Mouse (Mus musculus) frontal cortex, postnatal 14 days (tissue): ENCODE measurements around the gene Lrrc74a.

ENCODE experiments used
- DNase-seq, 2 experiments: peaks; one replicate each; pipeline ENCODE4 v3.0.0; 2022; ENCODE audit warnings: low spot score in 2 of 2

Lrrc74a gene

DNA sequence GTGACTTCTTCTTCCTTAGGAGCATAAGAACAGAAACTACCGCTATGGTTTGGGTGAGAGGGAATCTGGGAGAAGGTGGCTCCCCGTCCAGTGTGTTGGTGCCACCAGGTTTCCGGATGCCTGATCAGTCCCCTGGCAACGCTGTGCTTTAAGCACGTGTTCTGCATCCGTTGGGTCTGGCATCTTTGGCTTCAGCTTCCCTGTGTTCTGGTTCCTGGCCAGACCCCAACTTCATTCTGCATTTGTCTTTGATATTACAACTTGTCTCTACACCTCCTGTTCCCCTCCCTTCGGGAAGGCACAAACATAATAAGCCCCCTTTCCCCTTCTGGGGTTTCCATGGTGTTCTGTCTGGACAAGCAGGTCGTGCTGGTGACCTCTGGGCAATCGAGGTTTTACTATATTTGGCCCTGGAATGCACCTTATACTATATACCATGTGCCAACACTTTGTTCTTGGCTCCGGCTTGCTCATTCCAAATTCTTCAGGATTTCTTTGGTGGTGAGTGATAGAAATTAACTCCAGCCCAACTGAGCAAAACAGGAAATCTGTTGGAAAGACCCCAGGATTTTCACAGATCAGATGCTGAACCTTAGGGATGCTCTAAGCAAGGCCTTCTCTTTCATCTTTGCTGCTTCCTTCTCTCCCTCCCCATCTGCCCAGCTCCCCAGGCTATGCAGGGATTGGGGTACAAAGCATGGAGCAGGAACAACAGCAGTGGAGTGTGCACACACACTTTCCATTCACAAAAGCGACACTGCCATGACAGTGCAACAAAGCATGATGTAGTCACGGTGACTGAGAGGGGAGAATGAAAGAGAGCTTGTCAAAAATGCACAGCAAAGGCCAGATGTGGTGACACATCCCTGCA, 52.2 kb downstream of the Lrrc74a start:
- DNase-seq, result no peak

DNA sequence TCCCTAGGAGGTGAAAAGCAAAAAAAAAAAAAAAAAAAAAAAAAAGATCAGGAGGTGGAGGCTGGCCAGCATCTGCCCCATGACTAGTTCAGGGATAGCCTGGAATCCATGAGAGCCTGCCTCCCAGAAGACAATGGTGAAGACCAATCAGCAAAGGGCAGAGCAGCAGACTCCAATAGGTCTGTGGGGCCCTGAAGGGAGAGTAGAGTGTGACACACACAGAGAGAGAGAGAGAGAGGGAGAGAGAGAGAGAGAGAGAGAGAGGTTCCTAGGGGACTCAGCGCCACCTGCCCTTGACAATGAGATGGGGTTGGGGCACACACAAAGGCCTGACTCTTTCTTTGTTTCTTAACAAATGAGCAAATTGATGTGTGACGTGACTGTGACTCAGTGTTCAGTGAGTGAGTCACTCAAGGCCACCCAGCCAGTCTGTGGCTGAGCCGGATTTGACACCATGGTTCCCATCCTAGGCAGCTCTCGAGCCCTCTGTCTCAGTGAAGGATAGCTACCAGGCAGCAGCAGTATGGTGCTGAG, 52.9 kb downstream of the Lrrc74a start:
- DNase-seq, result no peak

DNA sequence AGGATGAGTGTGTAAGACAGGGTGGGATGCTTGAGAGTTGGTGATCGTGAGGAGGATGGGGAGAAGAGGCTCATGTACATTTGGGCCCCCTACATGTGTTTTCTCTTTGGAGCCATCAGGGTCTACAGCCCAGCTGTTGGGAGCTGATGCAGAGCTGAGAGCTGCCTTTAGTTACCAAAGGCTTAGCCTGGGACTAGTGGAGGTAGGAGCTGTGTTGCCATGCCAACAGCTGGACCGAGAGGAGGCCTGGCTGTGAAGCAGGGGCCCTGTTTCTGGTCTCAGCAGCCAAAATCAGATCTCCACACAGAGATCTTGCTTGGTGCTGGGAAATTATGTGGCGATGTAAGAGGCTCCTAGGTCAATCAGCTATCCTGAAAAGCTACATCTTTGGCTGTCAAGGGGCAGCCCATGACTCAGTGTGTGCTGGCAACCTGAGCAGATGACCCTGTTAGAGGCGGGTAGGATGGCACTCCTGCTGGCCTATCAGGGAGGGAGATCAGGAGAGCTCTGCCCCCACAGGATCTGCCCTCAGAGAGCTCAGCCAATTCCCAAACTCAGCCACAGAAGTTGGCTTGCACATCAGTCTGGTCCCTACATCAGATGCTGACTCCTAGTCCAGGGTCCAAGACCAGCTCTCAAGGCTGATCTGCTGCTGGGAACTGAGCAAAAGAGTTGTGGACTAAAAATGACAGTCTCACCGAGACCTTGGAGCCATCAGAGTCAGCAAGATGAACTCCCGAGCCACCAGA, 56.1 kb downstream of the Lrrc74a start:
- DNase-seq, result no peak

DNA sequence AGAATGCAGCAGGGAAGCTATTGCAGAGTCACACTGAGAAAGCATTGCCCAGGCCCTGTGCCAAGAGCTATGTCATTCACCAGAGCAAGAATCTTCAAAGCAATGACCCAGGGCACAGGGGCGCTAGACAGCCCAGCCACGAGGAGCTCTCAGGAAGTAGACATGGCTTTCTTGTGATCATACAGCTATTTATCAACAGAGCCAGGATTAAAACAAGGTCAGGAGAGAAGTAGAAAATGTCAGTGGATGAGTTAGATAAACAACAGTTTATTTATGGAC, 56.6 kb downstream of the Lrrc74a start:
- DNase-seq, result no peak

DNA sequence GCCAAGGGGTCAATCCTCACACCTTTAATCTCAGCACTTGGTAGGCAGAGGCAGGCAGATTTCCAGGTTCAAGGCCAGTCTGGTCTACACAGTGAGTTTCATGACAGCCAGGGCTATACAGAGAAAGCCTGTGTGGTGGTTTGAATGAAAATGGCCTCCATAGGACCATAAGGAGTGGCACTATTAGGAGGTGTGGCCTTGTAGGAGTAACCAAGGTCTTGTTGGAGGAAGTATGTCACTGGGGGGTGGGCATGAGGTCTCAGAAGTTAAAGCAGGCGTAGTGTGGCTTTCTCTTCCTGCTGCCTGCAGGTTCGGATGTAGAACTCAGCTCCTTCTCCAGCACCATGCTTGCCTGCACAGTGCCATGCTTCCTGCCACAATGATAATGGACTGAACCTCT, 57.8 kb downstream of the Lrrc74a start:
- no peak for DNase-seq

DNA sequence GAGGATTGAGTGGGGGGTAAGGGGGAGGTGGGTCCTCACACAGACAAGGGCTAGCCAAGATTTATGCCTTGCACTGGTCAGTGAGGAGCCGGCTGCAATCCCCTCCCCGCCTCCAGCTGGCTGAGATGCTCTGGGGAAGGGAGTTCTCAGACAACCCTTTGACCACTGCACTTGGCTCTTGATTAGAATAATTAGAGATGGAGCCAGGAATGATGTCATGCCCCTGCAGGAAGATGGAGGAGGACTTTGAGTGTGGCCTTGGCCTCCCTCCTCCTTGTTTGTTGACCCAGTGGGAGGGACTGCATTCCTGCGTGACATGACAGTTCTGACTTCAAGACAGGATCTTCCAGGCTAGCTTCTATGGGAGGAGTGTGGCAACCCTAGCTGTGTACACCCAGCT, 59.7 kb downstream of the Lrrc74a start:
- no peak for DNase-seq

DNA sequence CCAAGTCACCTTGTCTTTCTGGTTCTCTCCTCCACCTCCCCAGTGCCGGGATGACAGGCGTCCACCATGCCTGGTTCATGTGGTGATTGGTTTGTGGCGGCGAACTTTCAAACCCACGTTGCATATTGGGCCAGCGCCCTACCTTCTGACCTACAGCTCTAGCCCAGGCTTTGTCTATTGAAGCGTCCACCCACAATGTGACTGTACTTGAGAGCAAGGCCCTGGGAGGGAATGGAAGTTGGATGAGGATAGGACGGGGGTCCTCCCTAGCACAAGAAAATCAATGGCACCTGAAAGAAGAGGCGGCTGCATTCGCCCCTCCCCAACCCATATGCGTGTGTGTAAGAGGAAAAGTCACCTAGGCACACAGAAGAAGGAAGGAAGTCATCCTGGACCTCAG, 60.2 kb downstream of the Lrrc74a start:
- DNase-seq, result no peak

DNA sequence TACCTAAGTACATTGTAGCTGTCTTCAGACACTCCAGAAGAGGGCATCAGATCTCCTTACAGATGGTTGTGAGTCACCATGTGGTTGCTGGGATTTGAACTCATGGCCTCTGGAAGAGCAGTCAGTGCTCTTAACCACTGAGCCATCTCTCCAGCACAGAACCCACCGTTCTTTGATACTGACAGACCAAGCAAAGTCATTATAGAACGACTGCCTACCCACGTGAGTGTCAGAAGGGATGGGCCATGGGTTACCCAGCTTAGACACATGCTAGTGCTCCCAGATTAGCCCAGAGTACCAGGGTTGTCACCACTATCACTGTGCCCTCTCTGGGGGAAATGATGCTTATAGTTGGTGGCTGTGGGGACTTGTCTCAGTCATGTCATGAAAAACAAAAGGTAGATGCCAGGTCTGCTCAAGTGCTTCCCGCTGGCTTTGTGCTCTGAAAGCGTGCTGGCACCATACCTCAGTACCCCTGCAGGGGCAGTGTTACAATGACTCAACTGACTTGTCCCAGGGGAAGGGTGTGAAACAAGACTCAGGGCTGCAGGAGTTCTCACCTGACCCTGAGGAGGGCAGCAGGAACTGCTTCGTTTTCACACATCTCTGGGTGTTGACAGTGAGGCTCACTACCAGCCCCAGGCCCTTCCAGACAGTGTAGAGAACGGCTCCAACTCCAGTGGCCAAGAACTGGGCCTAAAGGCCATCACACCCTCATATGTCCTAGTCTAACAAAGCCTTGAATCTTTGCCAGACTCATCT, 61.1 kb downstream of the Lrrc74a start:
- DNase-seq, result no peak

DNA sequence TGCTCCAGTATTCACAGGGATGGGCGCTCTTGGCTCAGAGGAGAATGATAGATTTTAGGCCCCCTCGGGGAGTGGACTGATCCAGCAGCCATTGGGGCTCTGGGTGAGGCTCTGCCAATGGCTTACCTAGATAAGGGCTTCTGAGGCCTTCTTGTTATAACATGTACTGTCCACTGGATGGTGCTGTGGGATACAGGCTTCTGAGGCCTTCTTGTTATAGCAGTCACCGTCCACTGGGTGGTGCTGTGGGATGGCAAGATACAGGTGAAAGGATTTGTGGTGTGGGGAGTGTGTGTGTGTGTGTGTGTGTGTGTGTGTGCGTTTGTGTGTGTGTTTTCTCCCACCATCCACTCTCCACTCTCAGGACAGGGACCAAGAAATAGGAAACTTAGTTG, 61.7 kb downstream of the Lrrc74a start:
- DNase-seq, result peak; percentile 80 to 85

DNA sequence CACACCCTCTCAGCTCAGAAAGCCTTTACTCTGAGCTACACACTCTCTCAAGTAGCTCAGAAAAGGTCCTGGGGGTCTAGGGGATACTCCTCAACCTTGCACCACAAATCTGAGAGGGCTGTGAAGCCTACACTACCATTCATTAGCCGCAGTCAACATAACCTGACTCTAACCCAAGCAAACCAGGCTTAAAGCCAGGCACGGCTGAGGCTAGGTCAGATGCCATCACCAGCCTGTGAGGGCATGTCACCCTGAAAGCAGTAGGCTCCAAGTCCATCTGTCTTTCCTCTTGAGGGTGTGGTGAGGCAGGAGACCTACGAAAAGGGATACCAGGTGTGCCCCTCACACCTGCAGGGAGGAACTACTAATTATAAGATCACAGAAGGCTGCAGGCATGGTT, 62.2 kb downstream of the Lrrc74a start:
- no peak for DNase-seq

DNA sequence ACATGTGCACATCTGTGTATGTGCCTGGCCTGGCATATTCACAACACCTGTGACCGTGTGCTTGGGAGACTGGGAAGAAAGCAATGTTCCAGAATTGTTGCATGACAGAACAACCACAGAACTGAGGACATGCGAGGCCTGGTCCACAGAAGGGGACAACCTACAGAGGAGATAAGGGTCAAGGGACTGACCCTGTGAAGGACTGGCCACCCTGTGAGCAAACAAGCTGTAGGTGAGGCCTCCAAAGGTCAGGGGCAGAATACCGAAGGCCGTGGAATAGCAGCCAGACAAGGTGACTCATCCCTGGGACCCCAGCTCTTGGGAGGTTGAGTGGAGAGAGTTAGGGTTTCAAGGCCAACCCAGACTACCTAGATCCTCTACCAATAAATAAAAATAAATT, 63.6 kb downstream of the Lrrc74a start:
- no peak for DNase-seq

DNA sequence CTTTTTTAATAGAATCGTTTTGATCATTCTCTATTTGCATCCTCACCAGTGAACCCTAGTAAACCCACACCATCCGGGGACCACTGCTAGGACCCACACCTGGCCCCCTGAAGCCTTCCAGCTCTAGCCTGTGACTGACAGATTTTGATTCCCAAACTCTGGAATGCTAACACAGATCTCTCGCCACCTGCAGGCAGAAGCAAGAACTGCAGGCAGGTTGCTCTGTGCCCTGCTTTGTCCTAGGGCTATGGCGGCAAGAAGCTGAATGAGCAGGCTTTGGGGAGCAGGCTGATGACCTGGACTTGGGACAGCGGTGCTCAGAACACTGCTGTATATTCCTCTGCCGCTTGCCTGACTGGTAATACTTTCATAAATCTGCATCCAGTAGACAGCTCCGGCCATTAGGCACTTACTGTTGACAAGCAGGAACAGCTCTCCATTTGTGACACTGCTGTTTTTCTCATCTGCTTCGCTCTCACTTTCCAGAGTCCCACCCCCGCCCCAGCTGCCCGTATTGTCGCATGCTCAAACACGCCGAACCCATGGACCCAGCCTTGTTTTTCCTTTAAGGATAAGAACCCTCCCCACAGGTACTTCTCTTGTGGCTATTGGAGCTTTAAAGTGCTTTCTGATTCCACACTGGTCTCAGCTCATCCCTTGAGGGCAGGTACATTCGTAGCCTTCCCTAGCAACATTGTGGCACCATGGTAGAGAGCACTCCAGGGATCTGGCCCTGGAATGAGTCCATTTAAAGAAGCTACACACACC, 64.8 kb downstream of the Lrrc74a start:
- peak; percentile 79 to 85 for DNase-seq

DNA sequence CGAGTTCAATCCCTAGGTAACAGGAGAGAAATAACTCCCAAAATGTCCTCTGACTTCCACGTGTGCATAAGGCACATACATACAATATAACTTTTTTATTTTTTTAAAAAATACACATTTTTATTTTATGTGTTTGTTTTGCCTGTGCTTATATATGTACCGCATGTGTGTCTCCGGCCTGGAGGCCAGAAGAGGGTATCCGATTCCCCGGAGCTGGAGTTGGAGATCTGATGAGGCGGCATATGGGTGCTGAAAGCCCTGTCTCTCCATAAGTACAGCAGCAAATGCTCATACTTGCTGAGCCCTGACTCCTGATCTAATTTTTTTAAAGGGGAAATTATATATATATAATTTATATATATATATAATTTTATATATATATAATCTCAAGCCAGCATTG, 65.6 kb downstream of the Lrrc74a start:
- DNase-seq, result no peak

DNA sequence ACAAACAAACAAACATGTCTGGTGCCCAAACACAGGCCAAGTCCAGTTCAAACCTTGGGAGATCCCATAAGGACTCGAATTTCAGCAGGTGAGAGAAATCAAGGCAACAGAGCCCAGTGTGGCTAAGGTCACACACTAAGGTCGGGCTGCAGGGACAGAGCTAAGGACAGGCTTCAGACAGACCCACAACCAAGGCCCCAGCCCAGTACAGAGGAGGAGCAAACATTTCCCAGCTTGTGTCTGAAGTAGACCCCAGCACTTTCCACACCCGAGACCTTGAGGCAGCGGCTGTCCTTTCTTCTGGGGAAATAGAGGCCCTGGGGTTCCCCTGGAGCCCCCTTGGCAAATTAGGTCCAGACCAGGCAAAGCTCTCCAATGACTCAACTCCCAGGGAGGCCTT, 66.2 kb downstream of the Lrrc74a start:
- no peak for DNase-seq

DNA sequence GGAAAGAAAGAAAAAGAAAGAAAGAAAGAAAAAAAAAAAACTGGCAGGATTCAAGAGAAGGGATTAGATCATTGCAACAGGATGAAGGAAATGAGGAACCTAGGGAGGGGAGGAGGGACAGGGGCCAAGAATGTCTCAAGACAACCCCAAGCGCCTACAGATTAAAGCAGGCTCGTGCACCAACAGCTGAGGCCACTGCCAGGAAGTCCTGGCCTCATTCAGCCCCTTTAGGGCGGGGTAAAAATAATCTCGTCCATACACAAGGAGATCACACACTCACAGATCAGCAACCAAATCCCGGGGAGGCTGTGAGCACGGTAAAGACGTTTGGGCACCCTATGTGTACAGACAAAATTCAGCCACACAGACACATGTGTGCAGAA, 66.6 kb downstream of the Lrrc74a start:
- no peak for DNase-seq

DNA sequence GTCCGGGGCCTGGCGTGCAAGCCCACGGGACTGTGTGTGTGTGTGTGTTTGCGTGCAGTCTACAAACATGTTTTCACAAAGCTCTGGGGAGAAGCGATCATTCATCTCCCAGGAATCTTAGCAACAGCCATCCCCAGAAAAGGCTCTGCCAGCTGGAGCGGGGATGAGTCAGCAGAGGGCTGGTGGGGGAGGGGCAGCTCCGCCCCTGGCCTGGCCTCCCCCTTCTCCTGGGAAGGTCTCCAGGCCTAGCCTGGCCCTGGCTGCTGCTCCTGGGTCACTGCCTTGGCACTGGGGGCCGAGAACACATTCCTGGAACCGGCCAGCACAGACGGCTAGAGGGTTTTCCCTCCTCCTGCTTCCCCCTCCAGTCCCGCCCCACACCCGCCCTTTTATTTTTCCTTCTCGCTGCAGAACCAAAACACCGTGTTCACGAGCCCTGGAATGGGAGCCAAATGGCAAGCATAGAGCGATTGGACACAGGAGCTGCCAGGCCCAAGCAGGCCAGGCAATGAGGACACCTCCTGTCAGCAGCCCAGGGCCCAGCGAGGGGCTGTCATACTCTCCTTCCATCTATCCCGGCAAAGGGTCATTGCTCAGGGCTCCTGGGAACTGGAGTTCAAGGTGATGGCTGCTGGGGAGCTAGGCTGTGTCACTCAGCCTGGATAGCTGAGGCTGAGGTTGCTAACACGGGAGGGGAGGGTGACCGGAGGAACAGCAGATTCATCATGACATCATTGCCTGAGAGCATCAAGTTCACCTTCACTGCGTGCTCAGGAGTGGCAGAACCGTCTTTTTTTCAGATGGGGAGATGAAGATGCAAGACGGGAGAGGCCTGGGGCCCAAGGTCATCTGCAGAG, 67.2 kb downstream of the Lrrc74a start:
- DNase-seq, result peak; percentile 88

DNA sequence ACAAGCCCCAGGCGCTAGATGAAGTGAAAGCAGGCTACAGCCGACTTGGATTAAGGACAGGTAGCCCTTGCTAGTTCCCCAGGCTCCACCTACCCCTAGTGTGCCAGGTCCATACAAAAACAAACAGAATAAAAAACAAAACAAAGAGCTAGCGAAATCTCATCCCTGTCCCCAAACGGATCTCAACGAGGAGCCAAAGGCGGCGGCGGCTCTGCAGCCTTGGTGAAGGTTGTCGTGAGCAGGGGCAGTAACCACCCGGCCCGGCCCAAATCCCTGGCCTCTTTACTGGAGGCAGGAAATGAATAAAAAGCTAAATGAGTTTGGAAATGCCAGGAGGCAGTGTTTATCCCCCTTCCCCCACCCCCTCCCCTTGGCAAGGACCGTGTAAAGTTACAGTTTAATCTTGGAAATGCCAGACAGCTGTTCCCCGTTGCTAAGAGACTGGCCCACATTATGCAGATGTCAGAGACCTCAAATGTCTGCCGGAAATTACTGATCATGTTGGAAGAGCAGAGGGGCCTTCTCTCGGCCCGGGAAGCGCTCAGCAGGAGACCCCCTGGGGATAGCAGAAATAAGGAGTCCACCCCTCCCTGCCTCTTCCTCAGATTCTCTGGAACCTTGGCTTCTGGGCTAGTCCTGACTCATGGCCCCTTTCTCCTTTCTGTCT, 68.0 kb downstream of the Lrrc74a start:
- no peak for DNase-seq

DNA sequence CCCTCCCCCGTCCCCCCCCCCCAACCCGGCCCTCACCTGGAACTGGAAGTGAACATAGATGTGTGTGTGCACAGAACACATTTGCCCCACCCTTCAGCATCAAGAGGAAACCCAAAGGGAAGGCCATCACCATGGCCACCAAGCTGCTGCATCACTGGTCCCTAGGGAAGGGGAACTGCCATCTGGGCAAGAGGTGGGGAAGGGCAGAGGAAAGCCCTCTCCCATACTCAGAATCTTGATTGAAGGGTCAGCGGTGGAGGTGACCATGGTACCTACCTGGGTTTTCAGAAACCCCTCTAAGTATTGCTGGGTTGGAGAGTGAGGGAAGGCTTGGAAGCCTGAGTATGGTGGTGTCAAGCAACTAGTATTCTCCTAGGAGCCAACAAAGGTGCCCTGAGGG, 68.7 kb downstream of the Lrrc74a start:
- no peak for DNase-seq

DNA sequence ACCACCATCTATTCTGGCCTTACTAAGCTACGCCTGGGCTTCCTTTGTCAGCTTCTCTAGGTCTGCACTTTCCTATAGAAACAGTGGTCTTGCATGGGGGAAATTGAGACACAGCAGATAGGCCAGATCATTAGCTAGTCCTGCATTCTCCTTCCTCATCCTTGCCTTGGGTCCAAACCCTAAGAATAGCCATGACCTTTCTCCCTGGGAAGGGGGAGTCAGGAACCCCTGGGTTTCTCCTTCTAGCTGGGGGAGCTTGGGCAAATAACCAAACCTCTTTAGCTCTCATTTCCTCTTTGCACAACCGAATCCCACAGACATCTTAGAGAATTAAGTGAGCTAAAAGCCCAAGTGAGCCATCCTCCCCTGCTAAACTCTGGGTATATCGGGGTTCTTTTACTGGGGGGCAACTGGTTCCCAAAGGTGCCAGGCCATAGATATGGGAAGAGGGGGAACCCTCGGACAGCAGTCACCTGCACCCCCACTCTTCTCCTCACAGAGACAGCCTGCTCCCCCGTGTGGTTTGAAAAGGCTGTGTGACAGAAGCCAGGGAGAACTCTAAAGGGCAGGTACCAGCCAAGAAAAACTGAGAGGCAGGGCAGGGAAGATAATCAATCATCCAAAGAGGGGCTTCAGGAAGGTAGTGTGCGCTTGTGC, 69.6 kb downstream of the Lrrc74a start:
- no peak for DNase-seq

DNA sequence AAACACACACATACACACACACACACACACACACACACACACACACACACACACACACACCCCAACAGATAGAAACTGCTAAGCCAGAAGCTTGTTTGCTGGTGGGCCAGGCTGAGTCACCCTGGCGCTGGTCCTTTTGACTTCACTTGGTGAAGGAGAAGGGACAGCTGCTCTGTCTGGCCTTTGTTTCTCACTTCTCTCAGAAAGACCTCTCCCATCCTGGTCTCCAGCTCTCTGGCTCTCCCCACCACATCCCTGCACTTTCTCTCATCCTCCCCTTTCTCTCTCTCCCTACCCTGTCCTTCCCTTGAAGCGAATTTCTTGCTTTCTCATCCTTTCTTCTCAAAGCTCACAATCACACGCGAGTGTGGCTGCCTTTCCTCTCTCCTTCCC, 70.1 kb downstream of the Lrrc74a start:
- DNase-seq, result no peak
